Mouse (Mus musculus): ENCODE results near the gene Slc44a1. TPM values are rescaled to one million over a fixed set of nuclear protein-coding genes. Genes with fewer than 3 reads are reported as not detected.

Gene Slc44a1
- polyA plus RNA-seq, 1 experiment: 71.5 TPM

- no peak for TF ChIP-seq CTCF (IDR thresholded peaks at IDR 0.05; ENCODE audit: extremely low read depth, insufficient read length, insufficient replicate concordance, low read depth, low read length)
- TF ChIP-seq POLR2A (IDR thresholded peaks at IDR 0.05; ENCODE audit: low read depth, low read length): no peak
- Histone ChIP-seq H3K4me1 (ENCODE audit: control insufficient read depth, insufficient read depth, insufficient read length, low read length) (peaks cover 5% of the 10 kb centered on the region), H3K4me3 (ENCODE audit: low read depth, low read length) (no peak overlapping the region), H3K27ac (ENCODE audit: insufficient read depth, low read depth, low read length) (no peak overlapping the region), H3K27me3 (ENCODE audit: control insufficient read depth, insufficient read depth, low read length) (no peaks in the 10 kb centered on the region), H3K36me3 (ENCODE audit: control insufficient read depth, insufficient read depth, low read length) (no peaks in the 10 kb centered on the region)
- 53% methylated on average over 10 of the region's 10 CpGs for WGBS
These were observed 8.5 kb upstream of the Slc44a1 start for GRCm38 (mm10) chr4:53431585-53432234.

GRCm38 (mm10) chr4:53437110-53437755 lies 3.0 kb upstream of the Slc44a1 start:
- TF ChIP-seq POLR2A (IDR thresholded peaks at IDR 0.05; ENCODE audit: low read depth, low read length) (no peak), CTCF (IDR thresholded peaks at IDR 0.05; ENCODE audit: extremely low read depth, insufficient read length, insufficient replicate concordance, low read depth, low read length) (no peak)
- Histone ChIP-seq H3K27me3 (ENCODE audit: control insufficient read depth, insufficient read depth, low read length) (no peaks in the 10 kb centered on the region), H3K36me3 (ENCODE audit: control insufficient read depth, insufficient read depth, low read length) (no peaks in the 10 kb centered on the region), H3K4me3 (ENCODE audit: low read depth, low read length) (no peak overlapping the region), H3K4me1 (ENCODE audit: control insufficient read depth, insufficient read depth, insufficient read length, low read length) (peaks cover 6% of the 10 kb centered on the region; the same call in 1 of the 2 replicates), H3K27ac (ENCODE audit: insufficient read depth, low read depth, low read length) (peak overlapping the region; percentile 17; the same call in 1 of the 2 replicates)
- WGBS: 77% methylated on average over 10 of the region's 10 CpGs

- WGBS: 83% methylated on average over 2 of the region's 2 CpGs
- TF ChIP-seq CTCF (IDR thresholded peaks at IDR 0.05; ENCODE audit: extremely low read depth, insufficient read length, insufficient replicate concordance, low read depth, low read length): no peak
- TF ChIP-seq POLR2A (IDR thresholded peaks at IDR 0.05; ENCODE audit: low read depth, low read length): no peak
- H3K27ac ChIP-seq (ENCODE audit: insufficient read depth, low read depth, low read length): peak overlapping the region; percentile 80
These were observed 1.8 kb upstream of the Slc44a1 start for GRCm38 (mm10) chr4:53438386-53438785.

GRCm38 (mm10) chr4:53438836-53439480 lies 1.3 kb upstream of the Slc44a1 start:
- Histone ChIP-seq H3K36me3 (ENCODE audit: control insufficient read depth, insufficient read depth, low read length) (no peaks in the 10 kb centered on the region), H3K27ac (ENCODE audit: insufficient read depth, low read depth, low read length) (peak overlapping the region; percentile 80), H3K27me3 (ENCODE audit: control insufficient read depth, insufficient read depth, low read length) (no peaks in the 10 kb centered on the region), H3K4me3 (ENCODE audit: low read depth, low read length) (no peak overlapping the region), H3K4me1 (ENCODE audit: control insufficient read depth, insufficient read depth, insufficient read length, low read length) (peaks cover 12% of the 10 kb centered on the region; the same call in 1 of the 2 replicates)
- WGBS: 23% methylated on average over 7 of the region's 7 CpGs
- TF ChIP-seq CTCF (IDR thresholded peaks at IDR 0.05; ENCODE audit: extremely low read depth, insufficient read length, insufficient replicate concordance, low read depth, low read length): no peak
- no peak for TF ChIP-seq POLR2A (IDR thresholded peaks at IDR 0.05; ENCODE audit: low read depth, low read length)

More at GRCm38 (mm10) chr4:53438386-53438785, 1.8 kb upstream of the Slc44a1 start:
- Histone ChIP-seq H3K36me3 (ENCODE audit: control insufficient read depth, insufficient read depth, low read length) (no peaks in the 10 kb centered on the region), H3K4me1 (ENCODE audit: control insufficient read depth, insufficient read depth, insufficient read length, low read length) (peaks cover 12% of the 10 kb centered on the region; the same call in 1 of the 2 replicates), H3K27me3 (ENCODE audit: control insufficient read depth, insufficient read depth, low read length) (no peaks in the 10 kb centered on the region), H3K4me3 (ENCODE audit: low read depth, low read length) (no peak overlapping the region)

GRCm38 (mm10) chr4:53439636-53440009 lies 590 bp upstream of the Slc44a1 start:
- H3K4me3 ChIP-seq (ENCODE audit: low read depth, low read length): peak overlapping the region; percentile 94
- TF ChIP-seq POLR2A (IDR thresholded peaks at IDR 0.05; ENCODE audit: low read depth, low read length) (no peak), CTCF (IDR thresholded peaks at IDR 0.05; ENCODE audit: extremely low read depth, insufficient read length, insufficient replicate concordance, low read depth, low read length) (no peak)
- no peaks in the 10 kb centered on the region for H3K36me3 ChIP-seq (ENCODE audit: control insufficient read depth, insufficient read depth, low read length)
- no peaks in the 10 kb centered on the region for H3K27me3 ChIP-seq (ENCODE audit: control insufficient read depth, insufficient read depth, low read length)
- 4% methylated on average over 9 of the region's 9 CpGs for WGBS
- peak overlapping the region; percentile 93 for H3K27ac ChIP-seq (ENCODE audit: insufficient read depth, low read depth, low read length)
- peaks cover 12% of the 10 kb centered on the region; the same call in 1 of the 2 replicates for H3K4me1 ChIP-seq (ENCODE audit: control insufficient read depth, insufficient read depth, insufficient read length, low read length)

GRCm38 (mm10) chr4:53440816-53441571 lies 781 bp downstream of the Slc44a1 start:
- H3K27ac ChIP-seq (ENCODE audit: insufficient read depth, low read depth, low read length): peak overlapping the region; percentile 73
- H3K4me3 ChIP-seq (ENCODE audit: low read depth, low read length): peak overlapping the region; percentile 94
- H3K4me1 ChIP-seq (ENCODE audit: control insufficient read depth, insufficient read depth, insufficient read length, low read length): peaks cover 16% of the 10 kb centered on the region; the same call in 1 of the 2 replicates
- no peaks in the 10 kb centered on the region for H3K27me3 ChIP-seq (ENCODE audit: control insufficient read depth, insufficient read depth, low read length)
- TF ChIP-seq CTCF (IDR thresholded peaks at IDR 0.05; ENCODE audit: extremely low read depth, insufficient read length, insufficient replicate concordance, low read depth, low read length) (no peak), POLR2A (IDR thresholded peaks at IDR 0.05; ENCODE audit: low read depth, low read length) (0 out of 2 replicates have a peak, but pooled peaks have one; percentile 10)
- no peaks in the 10 kb centered on the region for H3K36me3 ChIP-seq (ENCODE audit: control insufficient read depth, insufficient read depth, low read length)
- WGBS: under 1% methylated on average over 44 of the region's 45 CpGs

Data from small intestine, adult 2 months (tissue).